Mouse (Mus musculus) neural tube, embryonic 14.5 days (tissue): ENCODE data around the gene Olfr1121. TPM values are rescaled to one million over a fixed set of nuclear protein-coding genes. Genes with fewer than 3 reads are reported as not detected.
A peak's percentile ranks its signal among the peaks of the same experiment; 100 is the strongest.
"Not testable (repeated sequence)": the region's sequence is repeated elsewhere in the genome, so short reads cannot be mapped to it uniquely, and the experiment has no call there.

ENCODE experiments used
- ATAC-seq: fragments of 200-750 bp; cut with Nextera tagmentation; 2 replicates; pipeline ENCODE4 v1.8.0; 2017; ENCODE audit warnings: low read depth, mild to moderate bottlenecking, moderate TSS enrichment, moderate library complexity
- H3K27ac ChIP-seq: fragments of 300-500 bp; sonication (generic); 2 replicates; pipeline ENCODE4 v1.5.1; 2014; ENCODE audit warnings: low read depth, mild to moderate bottlenecking, control low read depth, low read length, moderate library complexity, mixed read lengths
- H3K27me3 ChIP-seq: fragments of 300-500 bp; sonication (generic); 2 replicates; pipeline ENCODE4 v1.6.1; 2014; ENCODE audit warnings: low read length; ENCODE audit not compliant: control insufficient read depth, insufficient read depth
- H3K36me3 ChIP-seq: fragments of 300-500 bp; sonication (generic); 2 replicates; pipeline ENCODE4 v1.6.1; 2014; ENCODE audit warnings: low read length, mixed read lengths; ENCODE audit not compliant: control insufficient read depth, insufficient read depth
- H3K4me1 ChIP-seq: fragments of 300-500 bp; sonication (generic); 2 replicates; pipeline ENCODE4 v1.6.1; 2014; ENCODE audit warnings: low read length; ENCODE audit not compliant: control insufficient read depth, insufficient read depth
- H3K4me2 ChIP-seq: fragments of 300-500 bp; sonication (generic); 2 replicates; pipeline ENCODE4 v1.6.1; 2014; ENCODE audit warnings: mild to moderate bottlenecking, low read depth, low read length, control low read depth
- H3K4me3 ChIP-seq: fragments of 300-500 bp; sonication (generic); 2 replicates; pipeline ENCODE4 v1.5.1; 2014; ENCODE audit warnings: low read depth, low read length, control low read depth, mixed read lengths
- H3K9ac ChIP-seq: fragments of 300-500 bp; sonication (generic); replicated peaks from 2 replicates; pipeline ENCODE4 v1.6.1; 2014; ENCODE audit warnings: low read depth, mild to moderate bottlenecking, control low read depth, low read length, mixed read lengths
- H3K9me3 ChIP-seq: fragments of 300-500 bp; sonication (generic); 2 replicates; pipeline ENCODE4 v1.6.1; 2016; ENCODE audit warnings: low read length; ENCODE audit not compliant: control insufficient read depth
- WGBS: fragments of 180-500 bp; shearing (Covaris S2); extraction: QIAGEN DNeasy Blood & Tissue Kit; methylation state at CpG from one replicate; pipeline ENCODE4 v1.1.7; 2014; 5-methylcytosine and 5-hydroxymethylcytosine counted together
- polyA plus RNA-seq: library from polyadenylated mRNA; unstranded; fragments of >200 nt; fragmentation: Nextera tagmentation; extraction: Ambion mirVana; gene quantifications from 2 replicates; pipeline ENCODE4 v1.2.1, GENCODE M21; 2014

Olfr1121 gene
- not detected in 2 replicates for polyA plus RNA-seq

GRCm38 (mm10) chr2:87369595-87369994 lies at the start of gene Olfr1121:
Olfr1121 (plus strand) TSS chr2:87369895.
- Histone ChIP-seq H3K27ac (no peak within 1 kb of the TSS), H3K4me3 (no peak within 1 kb of the TSS), H3K9me3 (no peaks in the 10 kb centered on the region), H3K4me2 (no peak within 1 kb of the TSS), H3K36me3 (no peaks in the 10 kb centered on the region), H3K27me3 (no peaks in the 10 kb centered on the region), H3K4me1 (no peaks in the 10 kb centered on the region), H3K9ac (no peak within 1 kb of the TSS)
- WGBS = 36% methylated on average over 1 of the region's 1 CpGs
- no peak for ATAC-seq

GRCm38 (mm10) chr2:87354515-87354914 lies 15.2 kb upstream of the Olfr1121 start, which contains the start of gene Olfr1120:
Olfr1120 (plus strand) TSS chr2:87354815.
- H3K9me3 ChIP-seq = no peaks in the 10 kb centered on the region
- H3K27me3 ChIP-seq = no peaks in the 10 kb centered on the region
- no peak within 1 kb of the TSS for H3K27ac ChIP-seq
- H3K36me3 ChIP-seq = no peaks in the 10 kb centered on the region
- no peak for ATAC-seq
- no peaks in the 10 kb centered on the region for H3K4me1 ChIP-seq
- H3K4me2 ChIP-seq = no peak within 1 kb of the TSS
- H3K4me3 ChIP-seq = no peak within 1 kb of the TSS
- no peak within 1 kb of the TSS for H3K9ac ChIP-seq
- WGBS = 58% methylated on average over 2 of the region's 2 CpGs

- not testable (repeated sequence) for H3K27me3 ChIP-seq, ATAC-seq, H3K4me3 ChIP-seq, H3K36me3 ChIP-seq, H3K4me2 ChIP-seq, H3K9me3 ChIP-seq, H3K27ac ChIP-seq, H3K9ac ChIP-seq, H3K4me1 ChIP-seq
- WGBS = 93% methylated on average over 2 of the region's 2 CpGs
Measured at GRCm38 (mm10) chr2:87360121-87360520, 9.6 kb upstream of the Olfr1121 start.

DNA sequence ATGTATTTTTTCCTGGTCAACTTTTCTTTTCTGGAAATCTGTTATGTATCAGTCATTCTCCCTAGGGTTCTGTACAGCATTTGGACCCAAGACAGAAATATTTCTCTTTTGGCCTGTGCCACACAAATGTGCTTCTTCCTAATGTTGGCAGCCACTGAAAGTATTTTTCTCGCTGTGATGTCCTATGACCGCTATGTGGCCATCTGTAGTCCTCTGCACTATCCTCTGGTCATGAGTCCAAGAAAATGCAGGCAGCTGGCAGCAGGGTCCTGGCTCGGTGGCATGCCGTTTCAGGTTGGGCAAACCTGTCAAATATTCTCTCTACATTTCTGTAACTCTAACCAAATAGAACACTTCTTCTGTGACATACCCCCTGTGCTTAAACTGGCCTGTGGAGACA lies 2.0 kb downstream of the Olfr1121 start:
- Histone ChIP-seq H3K9me3 (no peaks in the 10 kb centered on the region), H3K4me3 (no peak overlapping the region), H3K4me1 (no peaks in the 10 kb centered on the region), H3K27ac (no peak overlapping the region), H3K4me2 (no peak overlapping the region), H3K9ac (no peak overlapping the region), H3K36me3 (no peaks in the 10 kb centered on the region), H3K27me3 (no peaks in the 10 kb centered on the region)
- ATAC-seq = no peak
- 91% methylated on average over 4 of the region's 4 CpGs for WGBS

DNA sequence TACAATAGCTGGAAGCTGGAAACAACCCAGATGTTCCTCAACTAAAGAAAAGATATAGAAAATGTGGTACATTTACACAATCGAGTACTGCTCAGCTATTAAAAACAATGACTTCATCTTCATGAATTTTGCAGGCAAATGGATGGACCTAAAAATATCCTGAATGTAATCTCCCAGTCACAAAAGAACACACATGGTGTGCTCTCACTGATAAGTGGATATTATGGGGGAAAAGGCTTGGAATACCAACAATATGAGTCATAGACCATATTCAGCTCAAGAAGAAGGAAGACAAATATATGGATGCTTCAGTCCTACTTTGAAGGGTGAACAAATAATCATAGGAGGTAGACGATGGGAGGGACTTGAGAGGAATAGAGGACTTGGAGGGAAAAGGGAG lies 14.2 kb downstream of the Olfr1121 start:
- WGBS = 81% methylated on average over 2 of the region's 2 CpGs
- no peak overlapping the region for H3K4me2 ChIP-seq
- no peak overlapping the region for H3K27ac ChIP-seq
- no peak for ATAC-seq
- H3K4me3 ChIP-seq = no peak overlapping the region
- no peaks in the 10 kb centered on the region for H3K27me3 ChIP-seq
- no peaks in the 10 kb centered on the region for H3K4me1 ChIP-seq
- no peak overlapping the region for H3K9ac ChIP-seq
- no peaks in the 10 kb centered on the region for H3K9me3 ChIP-seq
- H3K36me3 ChIP-seq = no peaks in the 10 kb centered on the region

GRCm38 (mm10) chr2:87385549-87385948 lies 15.9 kb downstream of the Olfr1121 start, which contains the start of gene Olfr1122:
Olfr1122 (plus strand) TSS chr2:87385849.
- H3K9me3 ChIP-seq = no peaks in the 10 kb centered on the region
- no peak for ATAC-seq
- H3K36me3 ChIP-seq = no peaks in the 10 kb centered on the region
- no peak within 1 kb of the TSS for H3K4me2 ChIP-seq
- H3K4me1 ChIP-seq = no peaks in the 10 kb centered on the region
- no peak within 1 kb of the TSS for H3K9ac ChIP-seq
- no peak within 1 kb of the TSS for H3K27ac ChIP-seq
- no peak within 1 kb of the TSS for H3K4me3 ChIP-seq
- WGBS = 81% methylated on average over 2 of the region's 2 CpGs
- no peaks in the 10 kb centered on the region for H3K27me3 ChIP-seq

DNA sequence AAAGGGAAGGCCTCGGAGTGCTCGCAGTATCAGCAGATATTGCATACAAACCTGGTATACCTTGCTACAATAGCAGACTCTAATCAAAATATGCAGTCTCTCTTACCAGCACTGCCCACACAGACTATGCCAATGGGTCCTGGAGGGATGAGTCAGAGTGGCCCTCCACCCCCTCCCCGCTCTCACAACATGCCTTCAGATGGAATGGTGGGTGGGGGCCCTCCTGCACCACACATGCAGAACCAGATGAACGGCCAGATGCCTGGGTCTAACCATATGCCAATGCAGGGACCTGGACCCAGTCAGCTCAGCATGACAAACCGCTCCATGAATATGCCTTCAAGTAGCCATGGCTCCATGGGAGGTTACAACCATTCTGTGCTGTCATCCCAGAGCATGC lies 23.9 kb downstream of the Olfr1121 start:
- H3K4me1 ChIP-seq, H3K27me3 ChIP-seq, H3K36me3 ChIP-seq, H3K9ac ChIP-seq, H3K4me3 ChIP-seq, H3K9me3 ChIP-seq, H3K4me2 ChIP-seq, H3K27ac ChIP-seq: not testable (repeated sequence)
- 0 out of 2 replicates have a peak, but pooled peaks have one; percentile 44 for ATAC-seq
- whole genome bisulfite sequencing = 96% methylated on average over 5 of the region's 5 CpGs

GRCm38 (mm10) chr2:87394686-87395085 lies 25.0 kb downstream of the Olfr1121 start:
- not testable (repeated sequence) for H3K9me3 ChIP-seq, H3K27me3 ChIP-seq, H3K4me3 ChIP-seq, H3K27ac ChIP-seq, ATAC-seq, H3K36me3 ChIP-seq, H3K9ac ChIP-seq, H3K4me2 ChIP-seq, H3K4me1 ChIP-seq
- 91% methylated on average over 7 of the region's 7 CpGs for WGBS

GRCm38 (mm10) chr2:87416335-87416734 lies 46.6 kb downstream of the Olfr1121 start, which contains the start of gene Olfr1123:
Olfr1123 (plus strand) TSS chr2:87416635.
- no peak within 1 kb of the TSS for H3K4me2 ChIP-seq
- no peak within 1 kb of the TSS for H3K9ac ChIP-seq
- WGBS = 84% methylated on average over 1 of the region's 1 CpGs
- no peak within 1 kb of the TSS for H3K27ac ChIP-seq
- ATAC-seq = no peak
- no peaks in the 10 kb centered on the region for H3K36me3 ChIP-seq
- no peaks in the 10 kb centered on the region for H3K9me3 ChIP-seq
- no peak within 1 kb of the TSS for H3K4me3 ChIP-seq
- H3K27me3 ChIP-seq = no peaks in the 10 kb centered on the region
- H3K4me1 ChIP-seq = no peaks in the 10 kb centered on the region
